Mouse (Mus musculus): ENCODE results near the gene Gm3383.
"Not testable (repeated sequence)": the region's sequence is repeated elsewhere in the genome, so short reads cannot be mapped to it uniquely, and the experiment has no call there.

Gene Gm3383

DNA sequence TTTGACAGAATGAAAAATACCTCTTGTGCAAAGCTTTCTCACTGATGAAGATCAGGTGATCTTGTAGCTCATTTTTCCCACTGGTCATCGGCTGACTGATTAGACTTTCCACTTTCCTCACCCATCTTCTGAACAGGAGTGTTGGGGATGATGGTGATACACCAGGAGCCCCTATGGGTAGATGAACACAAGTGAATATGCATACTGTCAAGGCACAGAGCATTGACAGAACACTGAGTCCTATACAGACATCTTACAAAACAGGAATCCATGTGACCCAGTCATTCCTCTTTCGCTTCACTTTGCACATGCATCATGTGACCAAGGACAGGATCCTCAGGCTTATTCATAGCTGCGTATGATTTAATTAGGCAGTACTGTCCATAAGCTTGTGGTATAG lies at the start of gene Gm3383:
Gene Gm3383 (minus strand): TSS at position 101 of the 400 bp plus-strand sequence.
- DNase-seq, result not testable (repeated sequence)

DNA sequence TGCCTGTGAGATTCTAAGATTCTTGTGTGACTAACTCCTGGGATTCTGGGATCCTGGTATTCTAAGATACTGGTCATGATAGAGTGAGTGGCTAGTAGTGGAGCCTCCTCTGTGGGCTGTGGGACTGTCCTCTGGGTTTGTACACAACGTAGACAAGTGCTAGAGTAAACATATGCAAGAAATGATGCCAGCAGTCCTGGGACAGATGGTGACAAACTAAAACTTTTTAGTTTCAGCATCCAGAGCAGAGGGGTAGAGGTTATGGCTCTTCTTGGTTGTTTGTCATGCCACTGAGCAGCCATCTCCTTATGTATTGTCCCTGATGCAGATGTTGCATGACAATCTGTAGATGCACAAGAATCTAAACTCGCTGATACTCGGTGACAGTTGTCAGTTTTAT lies 48.1 kb upstream of the Gm3383 start:
- not testable (repeated sequence) for DNase-seq

DNA sequence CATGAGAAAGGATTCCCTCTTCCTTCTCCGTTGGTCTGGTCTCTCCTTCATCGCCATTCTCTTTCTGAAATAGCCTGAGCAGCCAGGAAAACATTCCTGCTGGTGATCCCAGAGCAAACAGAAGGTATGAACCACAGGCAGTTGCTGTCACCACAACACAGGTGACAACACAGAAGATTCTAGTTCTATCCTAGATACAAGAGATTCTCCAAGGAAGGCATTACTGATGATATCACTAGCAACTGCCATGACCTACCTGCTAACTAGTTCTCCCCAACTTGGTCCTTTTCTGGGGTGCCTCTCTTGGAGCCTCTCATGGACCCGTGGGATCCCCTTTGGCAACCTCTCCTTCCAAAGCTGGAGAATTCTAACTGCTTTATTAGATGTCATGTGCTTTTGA lies 22.4 kb upstream of the Gm3383 start, which contains the start of gene Gm3424:
Gene Gm3424 (minus strand): TSS at position 101 of the 400 bp plus-strand sequence.
- not testable (repeated sequence) for DNase-seq

DNA sequence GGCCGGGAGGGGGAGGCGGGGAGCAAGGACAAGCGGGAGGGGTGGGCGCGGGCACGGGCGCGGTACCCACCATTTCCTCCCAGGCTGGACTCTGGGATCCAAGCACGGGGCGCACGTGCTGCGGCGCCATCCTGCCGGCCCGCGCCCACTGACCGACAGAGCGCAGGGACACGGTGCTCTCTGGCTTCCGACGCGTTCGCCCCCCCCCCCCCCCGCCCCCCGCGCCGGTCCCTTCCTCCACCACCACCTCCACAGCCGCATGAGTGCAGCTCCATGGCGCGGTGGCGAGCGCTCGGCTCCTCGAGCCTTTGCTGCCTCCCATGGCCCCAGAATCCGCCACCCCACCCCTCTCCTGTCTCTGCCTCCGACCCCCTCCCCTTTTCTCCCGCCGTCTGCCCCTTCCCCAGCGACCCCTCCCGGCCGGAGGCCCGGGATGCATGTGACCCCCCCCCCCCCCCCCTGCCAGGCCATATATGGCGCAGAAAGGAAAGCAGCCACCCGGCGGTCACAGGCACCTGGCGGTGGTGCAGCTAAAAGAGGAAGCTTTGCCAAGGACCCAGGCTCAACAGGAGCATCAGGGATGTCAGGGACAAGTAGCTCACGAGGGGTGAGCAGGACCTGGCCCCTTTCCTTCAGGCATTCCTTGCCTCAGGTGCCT lies 5.0 kb upstream of the Gm3383 start:
- DNase-seq, result not testable (repeated sequence)

DNA sequence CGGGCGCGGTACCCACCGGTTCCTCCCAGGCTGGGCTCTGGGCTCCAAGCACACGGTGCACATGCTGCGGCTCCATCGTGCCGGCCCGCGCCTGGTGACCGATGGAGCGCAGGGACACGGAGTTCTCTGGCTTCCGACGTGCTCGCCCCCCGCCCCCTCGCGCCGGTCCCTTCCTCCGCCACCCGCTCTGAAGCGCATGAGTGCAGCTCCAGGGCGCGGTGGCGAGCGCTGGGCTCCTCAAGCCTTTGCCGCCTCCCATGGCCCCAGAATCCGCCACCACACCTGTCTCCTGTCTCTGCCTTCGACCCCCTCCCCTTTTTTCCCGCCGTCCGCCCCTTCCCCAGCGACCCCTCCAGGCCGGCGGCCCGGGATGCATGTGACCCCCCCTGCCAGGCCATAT lies 66.3 kb downstream of the Gm3383 start, which contains the start of gene Gm3373:
Gene Gm3373 (minus strand): TSS at position 101 of the 400 bp plus-strand sequence.
- not testable (repeated sequence) for DNase-seq

DNA sequence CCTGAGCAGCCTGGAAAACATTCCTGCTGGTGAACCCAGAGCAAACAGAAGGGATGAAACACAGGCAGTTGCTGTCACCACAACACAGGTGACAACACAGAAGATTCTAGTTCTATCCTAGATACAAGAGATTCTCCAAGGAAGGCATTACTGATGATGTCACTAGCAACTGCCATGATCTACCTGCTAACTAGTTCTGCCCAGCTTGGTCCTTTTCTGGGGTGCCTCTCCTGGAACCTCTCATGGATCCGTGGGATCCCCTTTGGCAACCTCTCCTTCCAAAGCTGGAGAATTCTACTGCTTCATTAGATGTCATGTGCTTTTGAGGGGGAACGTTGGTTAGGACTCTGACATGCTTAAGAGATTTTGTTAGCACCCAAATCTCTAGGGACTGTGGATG lies 120.4 kb downstream of the Gm3383 start, which contains the start of gene Gm9603:
Gene Gm9603 (minus strand): TSS at position 101 of the 400 bp plus-strand sequence.
- DNase-seq, result not testable (repeated sequence)

DNA sequence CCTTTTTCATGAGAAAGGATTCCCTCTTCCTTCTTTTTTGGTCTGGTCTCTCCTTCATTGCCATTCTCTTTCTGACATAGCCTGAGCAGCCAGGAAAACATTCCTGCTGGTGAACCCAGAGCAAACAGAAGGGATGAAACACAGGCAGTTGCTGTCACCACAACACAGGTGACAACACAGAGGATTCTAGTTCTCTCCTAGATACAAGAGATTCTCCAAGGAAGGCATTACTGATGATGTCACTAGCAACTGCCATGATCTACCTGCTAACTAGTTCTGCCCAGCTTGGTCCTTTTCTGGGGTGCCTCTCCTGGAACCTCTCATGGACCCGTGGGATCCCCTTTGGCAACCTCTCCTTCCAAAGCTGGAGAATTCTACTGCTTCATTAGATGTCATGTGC lies 174.9 kb downstream of the Gm3383 start, which contains the start of gene Gm8265:
Gene Gm8265 (minus strand): TSS at position 101 of the 400 bp plus-strand sequence.
- DNase-seq, result not testable (repeated sequence)
